Mouse (Mus musculus) duodenum, adult 2 months (tissue): ENCODE measurements around the gene Clpp. TPM values are rescaled to one million over a fixed set of nuclear protein-coding genes. Genes with fewer than 3 reads are reported as not detected.

ENCODE experiments used
- polyA plus RNA-seq: library from polyadenylated mRNA; depleted of rRNA; stranded (reverse); fragments of >200 nt; gene quantifications from 2 replicates; pipeline ENCODE4 v1.2.3, GENCODE M21; 2012; ENCODE audit warnings: low replicate concordance; rRNA removed

Gene Clpp
- 131 and 155 TPM in 2 replicates for polyA plus RNA-seq

GRCm38 (mm10) chr17:56990115-56990746 lies at the start of gene Clpp:
Gene Clpp, plus strand, starts transcription at chr17:56990305.

DNA sequence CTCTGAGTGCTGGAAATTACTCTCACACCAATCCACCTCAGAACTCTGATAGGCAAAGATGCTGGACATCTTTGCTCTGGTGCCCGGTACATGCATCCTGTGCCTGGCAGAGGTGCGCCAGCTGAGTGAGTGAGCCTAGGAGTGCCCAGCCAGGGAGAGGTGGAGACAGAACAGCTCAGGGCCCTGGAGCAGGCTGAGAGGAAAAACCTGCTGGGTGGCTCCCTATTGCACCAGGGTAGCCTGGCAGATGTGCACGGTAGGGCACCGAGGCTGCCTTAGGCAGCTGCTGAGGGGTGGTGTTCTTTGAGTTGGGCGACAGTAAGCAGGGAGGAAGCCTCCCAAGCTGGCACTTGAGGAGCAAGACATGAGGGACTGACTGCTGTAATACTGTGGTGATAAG lies 8.1 kb upstream of the Clpp start, which contains the start of gene Acer1:
Acer1 (minus strand) TSS at position 114 of the 400 bp plus-strand sequence.

DNA sequence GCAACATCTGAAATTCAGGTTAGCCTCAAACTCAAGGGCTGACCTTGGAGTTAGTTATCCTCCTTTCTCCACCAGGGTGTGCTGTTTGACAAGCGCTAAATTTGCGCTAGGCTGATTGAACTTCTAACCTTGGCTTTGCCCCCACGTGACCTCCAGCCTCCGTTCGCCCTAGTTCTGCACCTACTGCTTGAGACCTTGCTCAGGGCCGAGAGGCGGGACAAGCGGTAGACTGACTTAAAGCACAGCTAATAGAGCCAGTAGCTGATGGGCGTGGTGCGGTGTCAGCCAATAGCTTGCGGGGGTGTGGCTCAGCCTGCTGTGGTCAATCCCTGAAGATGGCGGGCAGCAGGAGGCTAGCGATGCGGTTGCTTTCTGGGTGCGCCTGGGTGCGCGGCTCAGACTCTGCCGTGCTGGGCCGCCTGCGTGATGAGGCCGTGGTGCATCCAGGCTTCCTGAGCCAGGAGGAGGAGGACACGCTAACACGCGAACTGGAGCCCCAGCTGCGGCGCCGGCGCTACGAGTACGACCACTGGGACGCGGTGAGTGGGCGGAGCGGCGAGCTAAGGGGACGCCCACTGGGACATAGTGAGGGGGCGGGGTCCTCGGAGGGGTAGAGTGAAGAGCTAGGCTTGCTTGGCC lies 7.0 kb downstream of the Clpp start, which contains the start of gene Alkbh7:
Alkbh7 (plus strand) TSS at position 311 of the 639 bp plus-strand sequence.

GRCm38 (mm10) chr17:56999968-57000609 lies 10.0 kb downstream of the Clpp start, which contains the start of gene Pspn:
Gene Pspn, minus strand, starts transcription at chr17:57000018.

DNA sequence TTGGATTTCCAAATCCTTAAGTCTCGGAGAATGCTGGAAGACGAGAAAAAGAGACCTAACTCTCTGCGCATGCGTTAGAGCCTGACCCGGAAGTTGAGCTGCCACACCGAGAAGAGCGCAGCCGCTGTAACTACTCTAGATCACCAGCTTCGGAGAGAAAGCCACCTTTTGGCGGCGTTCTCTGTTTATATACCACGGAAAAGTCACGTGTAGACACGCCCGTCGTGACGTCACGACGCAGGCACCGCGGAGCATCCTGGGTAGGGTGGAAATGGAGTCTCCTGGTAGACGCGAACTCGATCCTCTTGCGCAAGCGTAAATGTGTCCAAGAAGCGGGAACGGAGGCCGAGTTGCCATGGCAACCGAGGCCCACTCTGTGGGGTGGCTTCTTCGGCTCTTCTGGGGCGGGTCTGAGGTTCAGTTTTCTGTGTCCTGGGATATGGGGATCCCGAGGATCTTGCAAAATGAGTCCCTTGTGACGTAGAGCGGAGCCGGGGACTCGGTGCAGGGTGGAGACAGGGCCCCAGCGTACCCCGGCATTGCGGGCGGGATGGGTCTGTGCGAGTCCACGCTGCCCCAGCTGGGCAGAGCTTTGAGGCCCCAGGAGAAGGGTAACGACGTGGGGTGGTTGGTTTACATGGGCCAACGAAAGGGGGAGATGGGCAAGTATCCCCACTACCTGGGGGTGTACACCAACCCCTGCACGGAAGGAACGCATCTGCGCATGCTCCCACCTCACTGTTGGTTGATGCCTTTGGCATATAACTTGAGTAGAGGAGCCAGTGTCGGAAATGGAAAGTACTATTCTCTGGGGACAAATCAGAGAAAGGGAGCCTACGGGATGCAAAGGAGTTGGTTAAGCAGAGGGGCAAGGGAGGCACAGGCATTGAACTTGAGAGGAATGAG lies 21.4 kb downstream of the Clpp start, which contains the start of the genes Gtf2f1 and Gm17949:
Gtf2f1 (minus strand) TSS at position 53 of the 906 bp plus-strand sequence.
Gm17949 (plus strand) TSS at position 234 of the 906 bp plus-strand sequence.

GRCm38 (mm10) chr17:57030931-57031660 lies 41.0 kb downstream of the Clpp start, which contains the start of gene Khsrp:
Gene Khsrp, minus strand, starts transcription at chr17:57031522.

DNA sequence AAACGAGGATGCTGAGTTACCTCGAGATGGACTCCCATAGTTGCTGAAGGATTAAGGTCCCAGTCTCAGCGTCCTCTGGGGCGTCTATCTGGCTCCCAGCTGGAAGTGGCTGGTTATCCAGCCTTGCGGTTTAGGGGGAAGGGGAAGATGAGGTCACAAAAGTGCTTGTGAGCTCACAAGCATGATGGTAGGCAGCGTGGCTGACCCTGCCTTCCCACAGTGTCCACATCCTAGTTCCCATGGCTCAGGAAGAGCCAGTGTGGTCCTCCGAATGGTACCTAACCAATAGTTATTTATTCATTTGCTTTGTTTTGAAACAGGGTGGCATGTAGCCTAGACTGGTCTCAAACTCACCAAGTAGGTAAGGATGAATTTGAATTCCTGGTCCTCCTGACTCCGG lies 51.4 kb downstream of the Clpp start, which contains the start of gene Slc25a41:
Slc25a41 (minus strand) TSS at position 101 of the 400 bp plus-strand sequence.

Other genes starting within 250 kb of the Clpp start
- 42.6 and 69.2 TPM in 2 replicates for gene Nrtn, start 232.8 kb upstream of the Clpp start, polyA plus RNA-seq
- 52.6 and 66.0 TPM in 2 replicates for gene Dus3l, start 225.5 kb upstream of the Clpp start, polyA plus RNA-seq
- gene Prr22, start 220.1 kb upstream of the Clpp start, polyA plus RNA-seq, result 6.7 and 10.7 TPM in 2 replicates
- gene Rfx2, start 159.3 kb upstream of the Clpp start, polyA plus RNA-seq, result 6.4 and 8.5 TPM in 2 replicates
- gene Acsbg2, start 115.9 kb upstream of the Clpp start, polyA plus RNA-seq, result not detected in 2 replicates
- 0.04 and 0.06 TPM in 2 replicates for gene 1700061G19Rik, start 114.8 kb upstream of the Clpp start, polyA plus RNA-seq
- 33.7 and 35.2 TPM in 2 replicates for gene Mllt1, start 54.9 kb upstream of the Clpp start, polyA plus RNA-seq
- 8.5 and 23.4 TPM in 2 replicates for gene Acer1, start 8.2 kb upstream of the Clpp start, polyA plus RNA-seq
- gene Alkbh7, start 7.0 kb downstream of the Clpp start, polyA plus RNA-seq, result 57.0 and 71.1 TPM in 2 replicates
- gene Pspn, start 9.7 kb downstream of the Clpp start, polyA plus RNA-seq, result not detected in 2 replicates
- gene Gtf2f1, start 21.0 kb downstream of the Clpp start, polyA plus RNA-seq, result 30.4 and 34.6 TPM in 2 replicates
- 0.08 TPM in 1 of 2 replicates, not detected in the other for gene Gm17949, start 21.2 kb downstream of the Clpp start, polyA plus RNA-seq
- gene Khsrp, start 41.2 kb downstream of the Clpp start, polyA plus RNA-seq, result 64.2 and 89.1 TPM in 2 replicates
- not detected in 2 replicates for gene Slc25a41, start 51.3 kb downstream of the Clpp start, polyA plus RNA-seq
- 197 and 435 TPM in 2 replicates for gene Crb3, start 68.8 kb downstream of the Clpp start, polyA plus RNA-seq
- 9.4 and 27.8 TPM in 2 replicates for gene Slc25a23, start 69.6 kb downstream of the Clpp start, polyA plus RNA-seq
- 4.4 and 7.5 TPM in 2 replicates for gene Dennd1c, start 88.2 kb downstream of the Clpp start, polyA plus RNA-seq
- gene Tubb4a, start 97.5 kb downstream of the Clpp start, polyA plus RNA-seq, result 2.2 and 4.6 TPM in 2 replicates
- 1.7 and 2.6 TPM in 2 replicates for gene Tnfsf9, start 115.0 kb downstream of the Clpp start, polyA plus RNA-seq
- not detected in 2 replicates for gene Cd70, start 159.5 kb downstream of the Clpp start, polyA plus RNA-seq
- gene Tnfsf14, start 203.9 kb downstream of the Clpp start, polyA plus RNA-seq, result 0.14 and 0.63 TPM in 2 replicates
- 7.7 and 16.0 TPM in 2 replicates for gene C3, start 237.8 kb downstream of the Clpp start, polyA plus RNA-seq